Mouse (Mus musculus) liver, embryonic 16.5 days (tissue): ENCODE results near the gene Dennd2a. TPM values are rescaled to one million over a fixed set of nuclear protein-coding genes. Genes with fewer than 3 reads are reported as not detected.

Experiments
- ATAC-seq: fragments of 200-750 bp; cut with Nextera tagmentation; 2 replicates; pipeline ENCODE4 v1.8.0; 2017; ENCODE audit warnings: low read depth, mild to moderate bottlenecking, moderate number of reproducible peaks, moderate library complexity
- H3K27ac ChIP-seq: fragments of 300-500 bp; sonication (generic); 2 replicates; pipeline ENCODE4 v1.5.1; 2014; ENCODE audit warnings: mild to moderate bottlenecking, low read length
- H3K27me3 ChIP-seq: fragments of 300-500 bp; sonication (generic); 2 replicates; pipeline ENCODE4 v1.6.1; 2014; ENCODE audit warnings: low read depth, low read length, mixed read lengths; ENCODE audit not compliant: control insufficient read depth, insufficient read depth
- H3K36me3 ChIP-seq: fragments of 300-500 bp; sonication (generic); 2 replicates; pipeline ENCODE4 v1.6.1; 2014; ENCODE audit warnings: mild to moderate bottlenecking; ENCODE audit not compliant: control insufficient read depth, insufficient read depth
- H3K4me1 ChIP-seq: fragments of 300-500 bp; sonication (generic); 2 replicates; pipeline ENCODE4 v1.6.1; 2014; ENCODE audit warnings: low read depth, low read length, mixed read lengths; ENCODE audit not compliant: control insufficient read depth
- H3K4me2 ChIP-seq: fragments of 300-500 bp; sonication (generic); 2 replicates; pipeline ENCODE4 v1.6.1; 2014; ENCODE audit warnings: low read depth, low read length, mixed read lengths
- H3K4me3 ChIP-seq: fragments of 300-500 bp; sonication (generic); 2 replicates; pipeline ENCODE4 v1.5.1; 2014; ENCODE audit warnings: low read depth, mild to moderate bottlenecking, low read length
- H3K9ac ChIP-seq: fragments of 300-500 bp; sonication (generic); 2 replicates; pipeline ENCODE4 v1.6.1; 2014; ENCODE audit warnings: low read depth, low read length
- H3K9me3 ChIP-seq: fragments of 300-500 bp; sonication (generic); replicated peaks from 2 replicates; pipeline ENCODE4 v1.6.1; 2016; ENCODE audit warnings: low read length; ENCODE audit not compliant: control insufficient read depth
- WGBS: fragments of 180-500 bp; shearing (Covaris S2); extraction: QIAGEN DNeasy Blood & Tissue Kit; methylation state at CpG from one replicate; pipeline ENCODE4 v1.1.7; 2014; ENCODE audit not compliant: insufficient replicate concordance; 5-methylcytosine and 5-hydroxymethylcytosine counted together
- polyA plus RNA-seq: library from polyadenylated mRNA; unstranded; fragments of >200 nt; fragmentation: Nextera tagmentation; extraction: Ambion mirVana; gene quantifications from 2 replicates; pipeline ENCODE4 v1.2.1, GENCODE M21; 2015

The Dennd2a gene
- polyA plus RNA-seq, 1 experiment from 2014 or later: 1.1 TPM

- Histone ChIP-seq H3K9me3 (no peaks in the 10 kb centered on the region), H3K27ac (peak overlapping the region; percentile 72), H3K4me2 (peak overlapping the region; percentile 1; the same call in 1 of the 2 replicates), H3K9ac (no peak overlapping the region; the same call in 1 of the 2 replicates), H3K27me3 (no peaks in the 10 kb centered on the region), H3K36me3 (no peaks in the 10 kb centered on the region), H3K4me3 (no peak overlapping the region), H3K4me1 (peaks cover 35% of the 10 kb centered on the region)
- no peak for ATAC-seq
- WGBS: 76% methylated on average over 2 of the region's 2 CpGs
Observed at GRCm38 (mm10) chr6:39434886-39435492, 122.7 kb downstream of the Dennd2a start.

- ATAC-seq: peak; percentile 59
- H3K27ac ChIP-seq: peak overlapping the region; percentile 72
- H3K4me1 ChIP-seq: peaks cover 39% of the 10 kb centered on the region
Observed at GRCm38 (mm10) chr6:39434111-39434885, 123.4 kb downstream of the Dennd2a start.

GRCm38 (mm10) chr6:39433701-39434100 is 124.0 kb downstream of the Dennd2a start:
- Histone ChIP-seq H3K9me3 (no peaks in the 10 kb centered on the region), H3K4me1 (peaks cover 44% of the 10 kb centered on the region), H3K4me3 (no peak overlapping the region), H3K9ac (no peak overlapping the region), H3K27me3 (no peaks in the 10 kb centered on the region), H3K27ac (peak overlapping the region; percentile 72), H3K36me3 (no peaks in the 10 kb centered on the region), H3K4me2 (no peak overlapping the region)
- no peak for ATAC-seq

More at GRCm38 (mm10) chr6:39434111-39434885, 123.4 kb downstream of the Dennd2a start:
- Histone ChIP-seq H3K36me3 (no peaks in the 10 kb centered on the region), H3K9ac (no peak overlapping the region; the same call in 1 of the 2 replicates), H3K4me3 (no peak overlapping the region), H3K4me2 (peak overlapping the region; percentile 1; the same call in 1 of the 2 replicates), H3K27me3 (no peaks in the 10 kb centered on the region), H3K9me3 (no peaks in the 10 kb centered on the region)
- WGBS: 22% methylated on average over 2 of the region's 2 CpGs

GRCm38 (mm10) chr6:39433174-39433573 is 124.5 kb downstream of the Dennd2a start:
- Histone ChIP-seq H3K4me2 (no peak overlapping the region), H3K4me1 (peaks cover 50% of the 10 kb centered on the region)

GRCm38 (mm10) chr6:39430722-39431121 is 126.9 kb downstream of the Dennd2a start:
- no peak for ATAC-seq
- H3K4me2 ChIP-seq: no peak overlapping the region
- H3K4me1 ChIP-seq: peaks cover 60% of the 10 kb centered on the region
- no peak overlapping the region for H3K4me3 ChIP-seq
- no peak overlapping the region for H3K9ac ChIP-seq
- 70% methylated on average over 11 of the region's 11 CpGs for WGBS
- H3K9me3 ChIP-seq: no peaks in the 10 kb centered on the region
- H3K27me3 ChIP-seq: no peaks in the 10 kb centered on the region
- no peaks in the 10 kb centered on the region for H3K36me3 ChIP-seq
- peak overlapping the region; percentile 94 for H3K27ac ChIP-seq

More at GRCm38 (mm10) chr6:39433174-39433573, 124.5 kb downstream of the Dennd2a start:
- no peak overlapping the region for H3K9ac ChIP-seq
- no peaks in the 10 kb centered on the region for H3K27me3 ChIP-seq
- H3K4me3 ChIP-seq: no peak overlapping the region
- ATAC-seq: no peak
- H3K9me3 ChIP-seq: no peaks in the 10 kb centered on the region
- peak overlapping the region; percentile 2; the same call in 1 of the 2 replicates for H3K27ac ChIP-seq
- no peaks in the 10 kb centered on the region for H3K36me3 ChIP-seq
- WGBS: 82% methylated on average over 4 of the region's 4 CpGs

GRCm38 (mm10) chr6:39429007-39429788 is 128.5 kb downstream of the Dennd2a start:
- 41% methylated on average over 6 of the region's 6 CpGs for WGBS
- H3K9ac ChIP-seq: peak overlapping the region; percentile 62
- ATAC-seq: peak; percentile 78
- no peaks in the 10 kb centered on the region for H3K27me3 ChIP-seq
- H3K27ac ChIP-seq: peak overlapping the region; percentile 94
- no peaks in the 10 kb centered on the region for H3K9me3 ChIP-seq
- no peaks in the 10 kb centered on the region for H3K36me3 ChIP-seq
- peak overlapping the region; percentile 43 for H3K4me2 ChIP-seq
- H3K4me1 ChIP-seq: peaks cover 55% of the 10 kb centered on the region
- no peak overlapping the region for H3K4me3 ChIP-seq

- peak overlapping the region; percentile 94 for H3K27ac ChIP-seq
- H3K9ac ChIP-seq: peak overlapping the region; percentile 44
- no peaks in the 10 kb centered on the region for H3K36me3 ChIP-seq
- ATAC-seq: peak; percentile 39; the same call in 1 of the 2 replicates
- H3K9me3 ChIP-seq: no peaks in the 10 kb centered on the region
- 54% methylated on average over 4 of the region's 4 CpGs for WGBS
- H3K4me2 ChIP-seq: peak overlapping the region; percentile 24; the same call in 1 of the 2 replicates
- H3K4me3 ChIP-seq: no peak overlapping the region
- H3K4me1 ChIP-seq: peaks cover 67% of the 10 kb centered on the region
- H3K27me3 ChIP-seq: no peaks in the 10 kb centered on the region
Observed at GRCm38 (mm10) chr6:39427276-39428003, 130.2 kb downstream of the Dennd2a start.

- peaks cover 71% of the 10 kb centered on the region for H3K4me1 ChIP-seq
Observed at GRCm38 (mm10) chr6:39426725-39427124, 130.9 kb downstream of the Dennd2a start.

More at GRCm38 (mm10) chr6:39426725-39427124, 130.9 kb downstream of the Dennd2a start:
- Histone ChIP-seq H3K4me2 (no peak overlapping the region), H3K9ac (0 out of 2 replicates have a peak overlapping the region, but pooled peaks have one; percentile 30), H3K27ac (peak overlapping the region; percentile 86), H3K27me3 (no peaks in the 10 kb centered on the region), H3K9me3 (no peaks in the 10 kb centered on the region), H3K36me3 (no peaks in the 10 kb centered on the region), H3K4me3 (no peak overlapping the region)
- 81% methylated on average over 4 of the region's 4 CpGs for WGBS
- ATAC-seq: no peak
